ENCODE assay signal across 8 mouse cellular contexts in genomic region chr14:122913657-122914056, GRCm38 (mm10). TPM values are rescaled to one million over a fixed set of nuclear protein-coding genes. Genes with fewer than 3 reads are reported as not detected.
DNase-seq lines count a peak whose midpoint lies in the region; ATAC-seq lines count a peak whose summit lies in the region.

Gene Ggact (minus strand): TSS chr14:122913757.

- WGBS in hindbrain, embryonic 13.5 days: 84% methylated on average over 6 of the region's 6 CpGs
- 54% methylated on average over 6 of the region's 6 CpGs for WGBS in liver, embryonic 15.5 days (ENCODE audit: insufficient replicate concordance)

- H3K9me3 ChIP-seq in hindbrain, embryonic 13.5 days: 0 out of 2 replicates have a peak, but pooled peaks cover 2% of the 10 kb centered on the region
- H3K9me3 ChIP-seq in liver, embryonic 15.5 days (replicated peaks): no peaks in the 10 kb centered on the region

- H3K4me1 ChIP-seq in hindbrain, embryonic 13.5 days (replicated peaks): peaks cover 13% of the 10 kb centered on the region
- H3K4me1 ChIP-seq in liver, embryonic 15.5 days (replicated peaks): peaks cover 13% of the 10 kb centered on the region

- peak within 1 kb of the TSS; percentile 69 for H3K9ac ChIP-seq in hindbrain, embryonic 13.5 days
- H3K9ac ChIP-seq in liver, embryonic 15.5 days: peak within 1 kb of the TSS; percentile 61

- peaks cover 17% of the 10 kb centered on the region for H3K27me3 ChIP-seq in hindbrain, embryonic 13.5 days
- no peaks in the 10 kb centered on the region for H3K27me3 ChIP-seq in liver, embryonic 15.5 days

- peak within 1 kb of the TSS; percentile 61 for H3K4me3 ChIP-seq in hindbrain, embryonic 13.5 days
- H3K4me3 ChIP-seq in liver, embryonic 15.5 days (replicated peaks): peak within 1 kb of the TSS; percentile 72

- H3K4me2 ChIP-seq in hindbrain, embryonic 13.5 days: peak within 1 kb of the TSS; percentile 94
- H3K4me2 ChIP-seq in liver, embryonic 15.5 days: peak within 1 kb of the TSS; percentile 88

- no peak within 1 kb of the TSS for H3K27ac ChIP-seq in hindbrain, embryonic 13.5 days
- H3K27ac ChIP-seq in liver, embryonic 15.5 days (replicated peaks): peak within 1 kb of the TSS; percentile 80

- ATAC-seq in hindbrain, embryonic 13.5 days (ENCODE audit: low FRiP score): no peak
- ATAC-seq in liver, embryonic 15.5 days (ENCODE audit: insufficient read depth): no peak
- ATAC-seq in granulocyte monocyte progenitor cell, adult 5-6 weeks (replicated peaks; ENCODE audit: poor library complexity, severe bottlenecking): no peak

- no peak for DNase-seq in adrenal gland, adult 18-20 months (ENCODE audit: low spot score in 2 of 2)
- DNase-seq in adrenal gland, adult (ENCODE audit: inconsistent age in 2 of 2, low spot score in 1 of 2): no peak
- DNase-seq in urinary bladder, adult 2 months (ENCODE audit: low spot score): no peak
- no peak for DNase-seq in urinary bladder, adult 18-20 months (ENCODE audit: low spot score in 2 of 2)
- no peak for DNase-seq in urinary bladder, postnatal 25 days (ENCODE audit: low spot score)

- H3K36me3 ChIP-seq in hindbrain, embryonic 13.5 days: peaks cover 8% of the 10 kb centered on the region; the same call in 1 of the 2 replicates
- no peaks in the 10 kb centered on the region for H3K36me3 ChIP-seq in liver, embryonic 15.5 days (replicated peaks)

RNA-seq across cellular contexts. Expression of gene Ggact, which starts in this region (rescaled TPM):
- total RNA-seq in adrenal gland, adult 18-20 months (2021): 10 to 100 TPM; 41.6 to 52.9 TPM
- 42.3 and 43.4 TPM in 2 replicates for polyA plus RNA-seq in urinary bladder, adult 2 months (2012; rRNA removed)
- polyA plus RNA-seq in hindbrain, embryonic 13.5 days (2015; fragmentation: Nextera tagmentation; extraction: Ambion mirVana): 6.8 and 8.0 TPM in 2 replicates
- polyA plus RNA-seq in liver, embryonic 15.5 days (2015; fragmentation: Nextera tagmentation; extraction: Ambion mirVana): 15.1 and 17.1 TPM in 2 replicates
- total RNA-seq in granulocyte monocyte progenitor cell, adult 5-6 weeks (2014; fragmentation: Nextera tagmentation): 2.2 and 3.7 TPM in 2 replicates
- 0.31 and 2.3 TPM in 2 replicates for total RNA-seq in granulocyte monocyte progenitor cell, adult 5-6 weeks (2017)

Comparison
In these comparisons a context has a peak if more than half of its experiments do, and no peak if none do; other contexts are left out.
1. RNA of gene Ggact (total RNA-seq): 41.6 to 52.9 TPM in adrenal gland, adult 18-20 months; 0.31 to 3.7 TPM in granulocyte monocyte progenitor cell, adult 5-6 weeks; every median in the first group is over 4 times any median in the second.